Mouse (Mus musculus) MEL (cell line): ENCODE data around the gene Plxnd1. TPM values are rescaled to one million over a fixed set of nuclear protein-coding genes. Genes with fewer than 3 reads are reported as not detected.

Source experiments
- DNase-seq: peaks from one replicate; pipeline ENCODE4 v3.0.0; 2011; ENCODE audit warnings: low read depth, low spot score
- H3K27ac ChIP-seq: 2 replicates; pipeline ENCODE4 v1.5.1; 2012; ENCODE audit warnings: low read depth, mild to moderate bottlenecking, control low read depth, low read length, moderate library complexity; ENCODE audit not compliant: control insufficient read depth
- H3K27me3 ChIP-seq, 2 experiments: fragments of 150-350 bp in 1 of 2; sonication (generic) in 1 of 2; 2 replicates each; pipeline ENCODE4 v1.6.1; 2012; ENCODE audit warnings: low read length in 2 of 2, mild to moderate bottlenecking in 2 of 2, improper control_type of control experiment in 1 of 2, moderate library complexity in 1 of 2; ENCODE audit not compliant: insufficient read depth in 2 of 2, control insufficient read depth in 1 of 2
- H3K36me3 ChIP-seq, 2 experiments: 2 replicates each; pipeline ENCODE4 v1.6.1; 2012 to 2014; ENCODE audit warnings: low read length in 2 of 2, improper control_type of control experiment in 1 of 2, inconsistent platforms in 1 of 2, mild to moderate bottlenecking in 1 of 2; ENCODE audit not compliant: insufficient read depth in 2 of 2, control insufficient read depth in 1 of 2
- H3K4me1 ChIP-seq, 2 experiments: fragments of 150-350 bp in 1 of 2; sonication (generic) in 1 of 2; 2 replicates each; pipeline ENCODE4 v1.6.1; 2012; ENCODE audit warnings: low read length in 2 of 2, improper control_type of control experiment in 1 of 2, mild to moderate bottlenecking in 1 of 2; ENCODE audit not compliant: insufficient read depth in 2 of 2, control insufficient read depth in 1 of 2
- H3K4me3 ChIP-seq, 2 experiments: fragments of 150-350 bp in 1 of 2; sonication (generic) in 1 of 2; 2 replicates each; pipeline ENCODE4 v1.5.1; 2012; ENCODE audit warnings: low read depth in 2 of 2, low read length in 2 of 2, mild to moderate bottlenecking in 2 of 2, moderate library complexity in 2 of 2, control low read depth in 1 of 2, improper control_type of control experiment in 1 of 2; ENCODE audit not compliant: control insufficient read depth in 1 of 2, insufficient read depth in 1 of 2
- H3K79me2 ChIP-seq: 2 replicates; pipeline ENCODE4 v1.6.1; 2012; ENCODE audit warnings: mild to moderate bottlenecking, low read length, moderate library complexity; ENCODE audit not compliant: control insufficient read depth, poor library complexity, insufficient read depth
- H3K9ac ChIP-seq: 2 replicates; pipeline ENCODE4 v1.6.1; 2012; ENCODE audit warnings: low read depth, mild to moderate bottlenecking, control low read depth, low read length, moderate library complexity; ENCODE audit not compliant: control insufficient read depth, poor library complexity, severe bottlenecking
- H3K9me3 ChIP-seq: fragments of 150-350 bp; sonication (generic); replicated peaks from 2 replicates; pipeline ENCODE4 v1.6.1; 2012; ENCODE audit warnings: mild to moderate bottlenecking, low read length, improper control_type of control experiment, moderate library complexity; ENCODE audit not compliant: insufficient read depth
- CHD2 ChIP-seq: IDR thresholded peaks from 2 replicates; pipeline ENCODE4 v1.6.1; 2011; ENCODE audit warnings: low read length, improper control_type of control experiment
- CTCF ChIP-seq, 3 experiments: IDR thresholded peaks in 2 of 3; conservative IDR thresholded peaks in 1 of 3; 2 replicates each; pipeline ENCODE4 v1.5.1; 2011 to 2012; ENCODE audit warnings: low read length in 3 of 3, low read depth in 2 of 3, mild to moderate bottlenecking in 2 of 3, improper control_type of control experiment in 1 of 3, inconsistent platforms in 1 of 3, mixed read lengths in 1 of 3, moderate library complexity in 1 of 3; ENCODE audit not compliant: control insufficient read depth in 1 of 3, insufficient read depth in 1 of 3, poor library complexity in 1 of 3, severe bottlenecking in 1 of 3
- EP300 ChIP-seq, 2 experiments: IDR thresholded peaks; 2 replicates each; pipeline ENCODE4 v1.6.1; 2011; ENCODE audit warnings: improper control_type of control experiment in 2 of 2, low read length in 2 of 2, low read depth in 1 of 2, mild to moderate bottlenecking in 1 of 2
- ETS1 ChIP-seq: IDR thresholded peaks from 2 replicates; pipeline ENCODE4 v1.6.1; 2012; ENCODE audit warnings: low read depth, mild to moderate bottlenecking, inconsistent platforms, low read length, improper control_type of control experiment, moderate library complexity
- GABPA ChIP-seq: IDR thresholded peaks from 2 replicates; pipeline ENCODE4 v1.6.1; 2012; ENCODE audit warnings: low read depth, mild to moderate bottlenecking, inconsistent platforms, low read length, improper control_type of control experiment, moderate library complexity
- GATA1 ChIP-seq: IDR thresholded peaks from 2 replicates; pipeline ENCODE4 v1.6.1; 2011; ENCODE audit warnings: low read depth, low read length, improper control_type of control experiment
- HCFC1 ChIP-seq: IDR thresholded peaks from 2 replicates; pipeline ENCODE4 v1.6.1; 2012; ENCODE audit warnings: low read depth, mild to moderate bottlenecking, inconsistent platforms, low read length, improper control_type of control experiment, moderate library complexity
- JUND ChIP-seq: IDR thresholded peaks from 2 replicates; pipeline ENCODE4 v1.6.1; 2011; ENCODE audit warnings: low read depth, mild to moderate bottlenecking, improper control_type of control experiment, low read length
- MYB ChIP-seq: IDR thresholded peaks from 2 replicates; pipeline ENCODE4 v1.6.1; 2011; ENCODE audit warnings: mild to moderate bottlenecking, low read depth, low read length, improper control_type of control experiment
- MYC ChIP-seq: IDR thresholded peaks from 2 replicates; pipeline ENCODE4 v1.6.1; 2011; ENCODE audit warnings: low read depth, mild to moderate bottlenecking, low read length, improper control_type of control experiment, moderate library complexity
- NRF1 ChIP-seq: IDR thresholded peaks from 2 replicates; pipeline ENCODE4 v1.6.1; 2014; ENCODE audit warnings: low read depth, mild to moderate bottlenecking, inconsistent platforms, low read length, improper control_type of control experiment, moderate library complexity; ENCODE audit not compliant: poor library complexity, insufficient read depth, severe bottlenecking
- POLR2AphosphoS2 ChIP-seq: IDR thresholded peaks from 2 replicates; pipeline ENCODE4 v1.6.1; 2011; ENCODE audit warnings: low read length, improper control_type of control experiment
- POLR2AphosphoS5 ChIP-seq: IDR thresholded peaks from 2 replicates; pipeline ENCODE4 v1.6.1; 2012; ENCODE audit warnings: low read depth, borderline replicate concordance, mild to moderate bottlenecking, inconsistent platforms, low read length, moderate library complexity, mixed read lengths
- RAD21 ChIP-seq: IDR thresholded peaks from 2 replicates; pipeline ENCODE4 v1.6.1; 2011; ENCODE audit warnings: mild to moderate bottlenecking, low read depth, low read length, improper control_type of control experiment
- RCOR1 ChIP-seq: IDR thresholded peaks from 2 replicates; pipeline ENCODE4 v1.6.1; 2012; ENCODE audit warnings: low read depth, mild to moderate bottlenecking, inconsistent platforms, low read length, improper control_type of control experiment
- TAL1 ChIP-seq: IDR thresholded peaks from 2 replicates; pipeline ENCODE4 v1.6.1; 2012; ENCODE audit warnings: mild to moderate bottlenecking, inconsistent platforms, low read length, moderate library complexity, mixed read lengths
- UBTF ChIP-seq: IDR thresholded peaks from 2 replicates; pipeline ENCODE4 v1.6.1; 2012; ENCODE audit warnings: low read depth, mild to moderate bottlenecking, inconsistent platforms, low read length, improper control_type of control experiment, moderate library complexity, borderline replicate concordance; ENCODE audit not compliant: insufficient read depth
- USF2 ChIP-seq, 2 experiments: IDR thresholded peaks; 2 replicates each; pipeline ENCODE4 v1.6.1; 2011 to 2012; ENCODE audit warnings: improper control_type of control experiment in 2 of 2, low read length in 2 of 2, borderline replicate concordance in 1 of 2, inconsistent platforms in 1 of 2, low read depth in 1 of 2, mild to moderate bottlenecking in 1 of 2; ENCODE audit not compliant: insufficient read depth in 1 of 2
- ZC3H11A ChIP-seq: IDR thresholded peaks from 2 replicates; pipeline ENCODE4 v1.6.1; 2012; ENCODE audit warnings: low read depth, mild to moderate bottlenecking, inconsistent platforms, low read length, improper control_type of control experiment
- polyA plus RNA-seq, 2 experiments: library from polyadenylated mRNA; stranded (reverse) in 1 of 2; unstranded in 1 of 2; fragments of >175 nt in 1 of 2; fragments of >200 nt in 1 of 2; gene quantifications; 2 replicates each; pipeline versions ENCODE4 v1.2.1 to v1.2.4; 2012; ENCODE audit warnings: low replicate concordance in 2 of 2, low read depth in 1 of 2; ENCODE audit not compliant: insufficient read length in 2 of 2, insufficient read depth in 1 of 2, missing spikeins in 1 of 2
- total RNA-seq: library from RNA; depleted of rRNA; stranded (reverse); fragments of 300-350 nt; gene quantifications from 2 replicates; pipeline ENCODE4 v1.2.3, GENCODE M21; 2012

The Plxnd1 gene
- total and polyA plus RNA-seq, 3 experiments = 4.8 to 19.2 TPM; not detected in 1

DNA sequence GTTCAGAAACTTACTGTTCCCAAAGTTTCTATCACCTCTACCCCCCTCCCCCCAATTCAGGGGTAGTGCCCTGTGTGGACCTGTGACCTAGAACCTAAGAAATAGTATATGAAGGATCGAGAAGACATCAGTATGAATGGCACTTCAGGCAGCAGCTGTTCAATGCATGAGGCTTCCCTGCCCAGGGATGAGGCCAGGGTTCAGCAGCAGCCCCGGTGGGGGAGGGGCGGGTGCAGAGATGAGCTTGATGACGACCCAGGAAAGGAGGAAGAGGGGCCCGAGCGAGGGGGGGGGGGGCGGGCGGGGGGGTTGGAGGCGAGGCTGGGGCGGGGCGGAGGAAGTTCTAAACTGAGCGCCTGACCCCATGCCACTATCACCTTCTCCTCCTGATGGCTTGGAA is 53.7 kb downstream of the Plxnd1 start:
- Histone ChIP-seq H3K27ac (no peak overlapping the region), H3K4me1 (peaks cover 8 to 28% of the 10 kb centered on the region in 2 experiments), H3K9ac (no peak overlapping the region), H3K9me3 (no peaks in the 10 kb centered on the region), H3K4me3 (peak overlapping the region in 1 of 2 experiments; percentile 25; a peak in 1 of 4 replicates), H3K79me2 (no peaks in the 10 kb centered on the region), H3K36me3 (peaks cover 0 to 18% of the 10 kb centered on the region in 2 experiments; a peak in 2 of 4 replicates), H3K27me3 (no peaks in the 10 kb centered on the region)
- no peak for TF ChIP-seq CTCF (IDR thresholded peaks at IDR 0.05 in 2 of 3, conservative IDR thresholded peaks at IDR 0.05 in 1 of 3; ENCODE audit: control insufficient read depth in 1 of 3, insufficient read depth in 1 of 3, low read depth in 2 of 3, low read length in 3 of 3, poor library complexity in 1 of 3, severe bottlenecking in 1 of 3)
- no peak for TF ChIP-seq RCOR1
- no peak for TF ChIP-seq UBTF
- no peak for TF ChIP-seq POLR2AphosphoS2
- no peak for TF ChIP-seq NRF1
- TF ChIP-seq MYC = no peak
- peak; percentile 56 for DNase-seq

DNA sequence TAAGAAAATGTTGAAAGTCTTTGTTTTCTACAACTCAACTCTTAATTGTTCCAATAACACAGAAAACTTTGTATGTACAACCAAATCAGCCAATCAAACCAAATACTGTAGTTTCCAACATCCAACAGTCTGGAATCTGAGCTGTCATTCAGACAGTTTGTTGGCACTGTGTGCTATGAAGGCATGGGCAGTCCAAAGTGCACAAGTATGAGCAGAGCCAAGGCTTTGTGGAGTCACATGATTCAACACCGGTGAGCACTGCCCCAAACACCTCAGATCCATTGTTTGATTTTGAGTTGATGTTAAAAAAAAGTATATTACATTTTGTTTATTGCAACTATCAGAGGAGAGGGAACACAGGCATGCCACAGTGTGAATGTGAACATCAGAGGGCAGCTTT is 54.2 kb downstream of the Plxnd1 start:
- no peak overlapping the region for H3K27ac ChIP-seq
- H3K4me1 ChIP-seq = peaks cover 3 to 23% of the 10 kb centered on the region in 2 experiments
- no peak overlapping the region for H3K9ac ChIP-seq
- TF ChIP-seq NRF1 (no peak), CTCF (IDR thresholded peaks at IDR 0.05 in 2 of 3, conservative IDR thresholded peaks at IDR 0.05 in 1 of 3; ENCODE audit: control insufficient read depth in 1 of 3, insufficient read depth in 1 of 3, low read depth in 2 of 3, low read length in 3 of 3, poor library complexity in 1 of 3, severe bottlenecking in 1 of 3) (no peak), POLR2AphosphoS2 (no peak), MYB (no peak), TAL1 (no peak), CHD2 (no peak), JUND (no peak), RCOR1 (no peak), ZC3H11A (no peak), RAD21 (no peak), ETS1 (no peak), EP300 (IDR thresholded peaks at IDR 0.05; ENCODE audit: low read depth in 1 of 2, low read length in 2 of 2) (no peak), MYC (no peak), GABPA (no peak), POLR2AphosphoS5 (no peak), GATA1 (no peak), HCFC1 (no peak), USF2 (IDR thresholded peaks at IDR 0.05; ENCODE audit: borderline replicate concordance in 1 of 2, insufficient read depth in 1 of 2, low read depth in 1 of 2, low read length in 2 of 2) (no peak)
- H3K79me2 ChIP-seq = no peaks in the 10 kb centered on the region
- no peaks in the 10 kb centered on the region for H3K9me3 ChIP-seq
- peaks cover 0 to 13% of the 10 kb centered on the region in 2 experiments; a peak in 2 of 4 replicates for H3K36me3 ChIP-seq
- no peaks in the 10 kb centered on the region for H3K27me3 ChIP-seq
- no peak for DNase-seq
- no peak overlapping the region for H3K4me3 ChIP-seq
